Mouse (Mus musculus) gastrocnemius, postnatal 4 days (tissue): ENCODE results near the gene Calr. TPM values are rescaled to one million over a fixed set of nuclear protein-coding genes. Genes with fewer than 3 reads are reported as not detected.
A peak's percentile ranks its signal among the peaks of the same experiment; 100 is the strongest.

ENCODE experiments used
- DNase-seq, 2 experiments: peaks; one replicate each; pipeline ENCODE4 v3.0.0; 2021 to 2022; ENCODE audit warnings: low spot score in 2 of 2, mixed read lengths in 2 of 2
- total RNA-seq, 2 experiments: library from RNA; stranded (reverse); gene quantifications; 2 replicates each; pipeline ENCODE4 v1.2.3; 2021

Calr gene
- total RNA-seq, 2 experiments from 2014 or later: 339 to 368 TPM

- DNase-seq: peak in 1 of 2 experiments; percentile 14
These were observed 24.0 kb downstream of the Calr start, which contains the start of gene Dand5 for GRCm38 (mm10) chr8:84822723-84823122. Gene Dand5 (minus strand): TSS chr8:84822823.

- DNase-seq: peak in 1 of 2 experiments; percentile 15
These were observed 30.6 kb downstream of the Calr start for GRCm38 (mm10) chr8:84816117-84816516.

GRCm38 (mm10) chr8:84815547-84815946 lies 31.2 kb downstream of the Calr start:
- DNase-seq: peak; percentile 97 to 98

- peak; percentile 28 to 55 for DNase-seq
These were observed 31.9 kb downstream of the Calr start for GRCm38 (mm10) chr8:84814555-84815441.

- no peak for DNase-seq
These were observed 32.5 kb downstream of the Calr start for GRCm38 (mm10) chr8:84814240-84814554.

GRCm38 (mm10) chr8:84813830-84814229 lies 32.9 kb downstream of the Calr start:
- no peak for DNase-seq

GRCm38 (mm10) chr8:84813059-84813458 lies 33.7 kb downstream of the Calr start:
- DNase-seq: peak; percentile 70 to 84

GRCm38 (mm10) chr8:84811303-84811702 lies 35.4 kb downstream of the Calr start:
- peak in 1 of 2 experiments; percentile 14 for DNase-seq

- DNase-seq: peak; percentile 94 to 96
These were observed 35.8 kb downstream of the Calr start for GRCm38 (mm10) chr8:84810896-84811295.

GRCm38 (mm10) chr8:84809941-84810280 lies 36.8 kb downstream of the Calr start:
- DNase-seq: no peak

GRCm38 (mm10) chr8:84809109-84809940 lies 37.4 kb downstream of the Calr start:
- peak in 1 of 2 experiments; percentile 12 for DNase-seq

GRCm38 (mm10) chr8:84806031-84806430 lies 40.7 kb downstream of the Calr start:
- DNase-seq: no peak

GRCm38 (mm10) chr8:84799999-84800831 lies 46.5 kb downstream of the Calr start, which contains the start of gene Nfix:
Gene Nfix (minus strand): TSS chr8:84800344.
- peak in 1 of 2 experiments; percentile 81 for DNase-seq

- DNase-seq: peak; percentile 74 to 79
These were observed 47.4 kb downstream of the Calr start for GRCm38 (mm10) chr8:84799136-84799931.

GRCm38 (mm10) chr8:84798446-84799135 lies 48.1 kb downstream of the Calr start:
- DNase-seq: no peak

- DNase-seq: no peak
These were observed 48.8 kb downstream of the Calr start for GRCm38 (mm10) chr8:84797971-84798370.

GRCm38 (mm10) chr8:84797256-84797797 lies 49.4 kb downstream of the Calr start:
- no peak for DNase-seq

- DNase-seq: no peak
These were observed 52.2 kb downstream of the Calr start for GRCm38 (mm10) chr8:84794486-84794885.

- peak in 1 of 2 experiments; percentile 74 for DNase-seq
These were observed 52.8 kb downstream of the Calr start for GRCm38 (mm10) chr8:84793791-84794485.
